Mouse (Mus musculus): ENCODE measurements at regions not wholly inside any gene's neighbourhood (a gene's known extent, or its start where the extent isn't known, plus 50 kb on each side); places are given as distances from the start of the nearest gene placed in this dataset.

GRCm38 (mm10) chrX:23556271-23556670, 136.6 kb upstream of the Wdr44 start:
- ATAC-seq (replicated peaks; ENCODE audit: poor library complexity, severe bottlenecking), result no peak; the same call in 1 of the 2 replicates

- ATAC-seq (replicated peaks; ENCODE audit: poor library complexity, severe bottlenecking), result 0 out of 2 replicates have a peak, but pooled peaks have one; percentile 52
Measured at GRCm38 (mm10) chrX:23565581-23565980, 127.3 kb upstream of the Wdr44 start.
